Mouse (Mus musculus): Measurements from ENCODE around the gene Acot7. TPM values are rescaled to one million over a fixed set of nuclear protein-coding genes. Genes with fewer than 3 reads are reported as not detected.

The Acot7 gene
- polyA plus RNA-seq, 1 experiment from 2014 or later = 72.4 TPM

DNA sequence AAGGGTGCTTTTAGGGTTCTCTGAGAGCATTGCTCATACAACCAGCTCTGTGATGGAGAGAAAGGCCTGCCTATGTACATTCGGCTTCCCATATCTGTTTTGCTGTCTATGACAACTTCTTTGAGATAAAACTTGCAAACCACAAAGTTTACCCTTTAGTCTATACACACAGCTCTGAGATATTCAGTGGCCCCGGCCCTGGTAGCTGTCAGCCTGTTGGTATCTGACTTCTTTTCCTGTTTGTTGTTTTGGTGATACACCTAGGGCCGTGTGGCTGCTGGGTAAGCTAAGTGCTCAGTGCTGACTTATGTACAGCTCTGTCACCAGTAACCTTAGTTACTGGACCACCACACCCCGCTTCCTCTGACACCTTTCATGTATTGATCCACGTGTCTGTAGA, 19.6 kb downstream of the Acot7 start:
- WGBS = 63% methylated on average over 5 of the region's 5 CpGs
- no peak overlapping the region for H3K4me3 ChIP-seq (ENCODE audit: low read depth, low read length)
- H3K4me1 ChIP-seq (ENCODE audit: control insufficient read depth, insufficient read depth, low read length) = peaks cover 17% of the 10 kb centered on the region

DNA sequence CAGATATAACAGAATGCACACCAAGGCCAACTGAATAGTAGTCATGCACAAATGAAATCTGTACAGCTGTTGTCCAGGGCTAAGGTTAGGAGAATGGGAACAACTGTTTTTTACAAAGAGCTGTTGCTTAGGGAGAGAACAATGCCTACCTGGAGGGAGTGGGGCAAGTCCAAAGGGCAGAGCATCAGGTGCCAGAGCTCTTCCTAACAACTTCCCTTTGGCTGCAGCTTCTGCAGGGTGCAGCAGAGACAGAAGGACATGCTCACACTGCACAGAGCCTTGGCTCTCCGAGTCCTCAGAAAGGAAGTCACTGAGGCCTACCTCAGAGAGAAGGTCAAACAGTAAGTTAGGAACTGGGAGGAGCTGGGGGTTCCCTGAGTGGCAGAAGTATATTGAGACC, 21.7 kb downstream of the Acot7 start:
- no peaks in the 10 kb centered on the region for H3K27me3 ChIP-seq (ENCODE audit: control insufficient read depth, insufficient read depth, low read length)
- no peak overlapping the region for H3K27ac ChIP-seq (ENCODE audit: low read length)
- 62% methylated on average over 1 of the region's 1 CpGs for WGBS
- no peaks in the 10 kb centered on the region for H3K9me3 ChIP-seq (ENCODE audit: control insufficient read depth, low read depth, low read length)
- H3K9ac ChIP-seq (replicated peaks; ENCODE audit: low read depth, low read length) = no peak overlapping the region
- H3K4me2 ChIP-seq (replicated peaks; ENCODE audit: low read depth, low read length) = no peak overlapping the region
- H3K36me3 ChIP-seq (ENCODE audit: control insufficient read depth, insufficient read depth, low read length) = no peaks in the 10 kb centered on the region
- H3K4me3 ChIP-seq (ENCODE audit: low read depth, low read length) = no peak overlapping the region
- H3K4me1 ChIP-seq (ENCODE audit: control insufficient read depth, insufficient read depth, low read length) = peaks cover 23% of the 10 kb centered on the region
- ATAC-seq (ENCODE audit: insufficient number of reproducible peaks, insufficient read depth, low FRiP score, low read depth) = no peak

More for the DNA sequence above, 19.6 kb downstream of the Acot7 start:
- Histone ChIP-seq H3K36me3 (ENCODE audit: control insufficient read depth, insufficient read depth, low read length) (no peaks in the 10 kb centered on the region), H3K27me3 (ENCODE audit: control insufficient read depth, insufficient read depth, low read length) (no peaks in the 10 kb centered on the region), H3K27ac (ENCODE audit: low read length) (no peak overlapping the region), H3K9ac (replicated peaks; ENCODE audit: low read depth, low read length) (no peak overlapping the region), H3K4me2 (replicated peaks; ENCODE audit: low read depth, low read length) (no peak overlapping the region), H3K9me3 (ENCODE audit: control insufficient read depth, low read depth, low read length) (no peaks in the 10 kb centered on the region)
- no peak for ATAC-seq (ENCODE audit: insufficient number of reproducible peaks, insufficient read depth, low FRiP score, low read depth)

DNA sequence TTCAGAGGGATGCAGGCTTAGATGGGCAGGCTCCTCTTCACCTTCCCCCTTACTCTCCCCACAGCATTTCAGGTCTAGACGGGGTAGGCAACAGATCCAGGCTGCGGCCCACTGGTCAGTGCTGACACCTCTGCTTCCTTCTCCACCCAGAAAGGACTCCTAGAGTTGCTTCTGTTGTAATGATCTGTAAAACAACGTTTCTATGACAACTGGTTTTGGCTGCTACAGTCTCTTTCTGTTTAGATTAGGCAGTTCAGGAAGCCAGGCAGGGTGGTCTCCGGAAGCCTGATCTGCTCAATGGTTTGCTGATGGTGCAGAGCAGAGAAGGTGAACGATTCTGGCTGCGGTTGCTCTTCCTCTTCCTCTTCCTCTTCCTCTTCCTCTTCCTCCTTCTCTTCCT, 23.6 kb downstream of the Acot7 start:
- peak; percentile 65; the same call in 1 of the 2 replicates for ATAC-seq (ENCODE audit: insufficient number of reproducible peaks, insufficient read depth, low FRiP score, low read depth)
- H3K9ac ChIP-seq (replicated peaks; ENCODE audit: low read depth, low read length) = no peak overlapping the region
- H3K27ac ChIP-seq (ENCODE audit: low read length) = no peak overlapping the region
- H3K27me3 ChIP-seq (ENCODE audit: control insufficient read depth, insufficient read depth, low read length) = no peaks in the 10 kb centered on the region
- H3K4me3 ChIP-seq (ENCODE audit: low read depth, low read length) = no peak overlapping the region
- H3K4me1 ChIP-seq (ENCODE audit: control insufficient read depth, insufficient read depth, low read length) = peaks cover 23% of the 10 kb centered on the region
- no peak overlapping the region for H3K4me2 ChIP-seq (replicated peaks; ENCODE audit: low read depth, low read length)
- 41% methylated on average over 6 of the region's 6 CpGs for WGBS
- H3K36me3 ChIP-seq (ENCODE audit: control insufficient read depth, insufficient read depth, low read length) = no peaks in the 10 kb centered on the region
- no peaks in the 10 kb centered on the region for H3K9me3 ChIP-seq (ENCODE audit: control insufficient read depth, low read depth, low read length)

DNA sequence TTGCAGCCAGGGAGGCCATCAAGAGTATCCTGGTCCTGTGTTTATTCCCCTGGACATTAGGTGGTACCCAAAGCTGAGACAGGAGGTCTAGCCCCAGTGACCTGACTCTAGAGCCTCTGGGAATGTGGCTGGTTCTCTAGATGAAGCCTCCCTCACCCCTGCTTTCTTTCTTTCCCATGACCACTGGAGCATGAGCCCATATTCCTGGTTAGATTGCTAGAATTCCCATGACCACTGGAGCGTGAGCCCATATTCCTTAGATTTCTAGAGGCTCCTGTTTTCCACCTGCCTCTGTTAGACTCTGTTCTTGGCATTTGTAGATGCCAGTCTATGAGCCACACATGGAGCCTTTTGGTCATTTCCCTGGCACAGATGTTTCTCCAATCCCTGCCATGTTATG, 24.5 kb downstream of the Acot7 start:
- no peaks in the 10 kb centered on the region for H3K9me3 ChIP-seq (ENCODE audit: control insufficient read depth, low read depth, low read length)
- no peak for ATAC-seq (ENCODE audit: insufficient number of reproducible peaks, insufficient read depth, low FRiP score, low read depth)
- WGBS = 92% methylated on average over 1 of the region's 1 CpGs
- no peaks in the 10 kb centered on the region for H3K36me3 ChIP-seq (ENCODE audit: control insufficient read depth, insufficient read depth, low read length)
- no peaks in the 10 kb centered on the region for H3K27me3 ChIP-seq (ENCODE audit: control insufficient read depth, insufficient read depth, low read length)
- no peak overlapping the region for H3K4me3 ChIP-seq (ENCODE audit: low read depth, low read length)
- no peak overlapping the region for H3K9ac ChIP-seq (replicated peaks; ENCODE audit: low read depth, low read length)
- no peak overlapping the region for H3K4me2 ChIP-seq (replicated peaks; ENCODE audit: low read depth, low read length)
- peaks cover 23% of the 10 kb centered on the region for H3K4me1 ChIP-seq (ENCODE audit: control insufficient read depth, insufficient read depth, low read length)
- no peak overlapping the region for H3K27ac ChIP-seq (ENCODE audit: low read length)

DNA sequence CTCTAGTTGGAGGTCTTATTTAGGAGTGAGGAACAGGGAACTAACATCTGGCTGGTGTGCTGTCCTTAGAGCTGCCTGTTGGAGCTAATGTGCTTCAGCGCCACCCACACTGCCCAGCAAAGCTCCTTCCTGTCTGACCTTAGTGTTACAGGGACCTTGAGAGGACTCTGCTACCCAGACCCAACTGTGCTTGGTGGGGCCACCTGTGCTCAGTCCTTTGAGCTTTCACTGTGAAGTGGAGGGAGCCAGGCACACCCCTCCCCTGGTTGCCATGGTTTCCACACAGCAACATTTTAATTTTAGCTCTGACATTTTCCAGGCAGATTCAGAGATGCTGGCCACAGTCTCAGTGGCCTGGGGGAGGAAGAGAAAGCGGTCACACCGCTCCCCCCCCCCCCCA, 25.0 kb downstream of the Acot7 start:
- peaks cover 23% of the 10 kb centered on the region for H3K4me1 ChIP-seq (ENCODE audit: control insufficient read depth, insufficient read depth, low read length)
- ATAC-seq (ENCODE audit: insufficient number of reproducible peaks, insufficient read depth, low FRiP score, low read depth) = peak; percentile 26; the same call in 1 of the 2 replicates
- H3K4me3 ChIP-seq (ENCODE audit: low read depth, low read length) = no peak overlapping the region
- H3K9me3 ChIP-seq (ENCODE audit: control insufficient read depth, low read depth, low read length) = no peaks in the 10 kb centered on the region
- H3K9ac ChIP-seq (replicated peaks; ENCODE audit: low read depth, low read length) = no peak overlapping the region
- H3K27me3 ChIP-seq (ENCODE audit: control insufficient read depth, insufficient read depth, low read length) = no peaks in the 10 kb centered on the region
- H3K4me2 ChIP-seq (replicated peaks; ENCODE audit: low read depth, low read length) = no peak overlapping the region
- H3K36me3 ChIP-seq (ENCODE audit: control insufficient read depth, insufficient read depth, low read length) = no peaks in the 10 kb centered on the region
- no peak overlapping the region for H3K27ac ChIP-seq (ENCODE audit: low read length)
- 67% methylated on average over 3 of the region's 3 CpGs for WGBS

DNA sequence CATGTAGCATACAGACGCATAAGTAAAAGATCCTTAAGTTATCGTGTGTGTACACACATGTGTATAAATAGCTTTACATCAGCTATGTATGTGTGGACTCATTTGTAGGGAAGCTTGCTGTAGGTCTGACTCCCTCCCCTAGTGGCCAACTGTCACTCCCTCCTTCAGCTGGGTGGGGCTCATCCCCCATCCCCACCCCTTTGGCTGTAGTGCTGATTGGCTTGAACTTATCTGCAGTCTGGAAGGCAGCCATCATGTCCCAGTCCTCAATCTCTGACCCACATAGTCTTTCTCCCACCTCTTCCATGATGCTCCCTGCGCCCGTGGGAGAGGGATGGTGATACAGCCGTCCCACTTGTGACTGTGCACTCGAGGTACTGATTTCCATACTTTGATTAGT, 26.7 kb downstream of the Acot7 start:
- H3K27ac ChIP-seq (ENCODE audit: low read length) = no peak overlapping the region
- 87% methylated on average over 6 of the region's 6 CpGs for WGBS
- no peaks in the 10 kb centered on the region for H3K27me3 ChIP-seq (ENCODE audit: control insufficient read depth, insufficient read depth, low read length)
- no peaks in the 10 kb centered on the region for H3K36me3 ChIP-seq (ENCODE audit: control insufficient read depth, insufficient read depth, low read length)
- peaks cover 23% of the 10 kb centered on the region for H3K4me1 ChIP-seq (ENCODE audit: control insufficient read depth, insufficient read depth, low read length)
- no peak overlapping the region for H3K9ac ChIP-seq (replicated peaks; ENCODE audit: low read depth, low read length)
- no peak overlapping the region for H3K4me2 ChIP-seq (replicated peaks; ENCODE audit: low read depth, low read length)
- ATAC-seq (ENCODE audit: insufficient number of reproducible peaks, insufficient read depth, low FRiP score, low read depth) = no peak
- no peaks in the 10 kb centered on the region for H3K9me3 ChIP-seq (ENCODE audit: control insufficient read depth, low read depth, low read length)
- H3K4me3 ChIP-seq (ENCODE audit: low read depth, low read length) = no peak overlapping the region

DNA sequence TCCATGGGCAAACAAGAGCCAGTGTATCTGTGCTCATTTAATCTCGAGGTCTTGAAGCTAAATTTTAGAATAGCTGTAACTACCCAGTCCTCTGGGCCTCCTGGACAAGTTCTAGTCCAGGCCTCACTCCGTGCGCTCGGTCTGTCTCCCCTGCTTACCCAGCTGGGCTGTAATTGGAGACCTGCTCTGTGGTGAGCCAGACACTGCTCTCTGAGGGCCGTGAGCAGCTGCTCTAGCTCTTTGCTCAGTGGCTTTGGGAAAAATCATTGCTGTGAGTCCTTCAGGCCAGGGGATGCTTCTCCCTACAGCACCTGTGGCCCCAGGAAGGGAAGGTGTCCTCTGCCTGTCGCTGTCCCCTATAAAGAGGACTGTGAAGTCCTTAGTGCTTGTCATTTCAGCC, 28.3 kb downstream of the Acot7 start:
- Histone ChIP-seq H3K27me3 (ENCODE audit: control insufficient read depth, insufficient read depth, low read length) (no peaks in the 10 kb centered on the region), H3K9me3 (ENCODE audit: control insufficient read depth, low read depth, low read length) (no peaks in the 10 kb centered on the region), H3K36me3 (ENCODE audit: control insufficient read depth, insufficient read depth, low read length) (no peaks in the 10 kb centered on the region), H3K4me3 (ENCODE audit: low read depth, low read length) (no peak overlapping the region), H3K4me1 (ENCODE audit: control insufficient read depth, insufficient read depth, low read length) (peaks cover 20% of the 10 kb centered on the region), H3K9ac (replicated peaks; ENCODE audit: low read depth, low read length) (no peak overlapping the region), H3K4me2 (replicated peaks; ENCODE audit: low read depth, low read length) (no peak overlapping the region), H3K27ac (ENCODE audit: low read length) (no peak overlapping the region)
- no peak for ATAC-seq (ENCODE audit: insufficient number of reproducible peaks, insufficient read depth, low FRiP score, low read depth)
- 41% methylated on average over 6 of the region's 6 CpGs for WGBS

DNA sequence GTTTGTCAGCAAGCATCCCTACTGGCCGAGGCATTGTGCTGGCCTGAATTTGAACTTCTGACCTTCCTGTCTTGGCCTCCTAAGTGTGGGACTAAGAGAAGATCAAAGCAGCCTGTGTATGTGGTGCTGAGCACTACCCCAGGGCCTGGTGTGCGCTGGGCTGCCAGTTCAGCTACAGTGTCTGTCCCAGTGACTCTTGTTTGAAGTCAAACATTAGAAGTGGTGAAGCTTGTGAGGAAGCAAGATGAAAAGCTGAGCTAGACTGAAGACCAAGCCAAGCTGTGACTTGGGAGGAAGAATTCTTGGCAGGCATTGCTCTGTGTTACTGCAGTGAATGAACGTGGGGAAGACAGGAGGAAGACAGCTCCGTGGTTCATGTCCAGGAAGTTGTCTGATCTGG, 31.7 kb downstream of the Acot7 start:
- Histone ChIP-seq H3K9me3 (ENCODE audit: control insufficient read depth, low read depth, low read length) (no peaks in the 10 kb centered on the region), H3K27ac (ENCODE audit: low read length) (no peak overlapping the region), H3K4me2 (replicated peaks; ENCODE audit: low read depth, low read length) (no peak overlapping the region), H3K4me1 (ENCODE audit: control insufficient read depth, insufficient read depth, low read length) (peaks cover 3% of the 10 kb centered on the region; the same call in 1 of the 2 replicates), H3K36me3 (ENCODE audit: control insufficient read depth, insufficient read depth, low read length) (no peaks in the 10 kb centered on the region), H3K4me3 (ENCODE audit: low read depth, low read length) (no peak overlapping the region), H3K27me3 (ENCODE audit: control insufficient read depth, insufficient read depth, low read length) (no peaks in the 10 kb centered on the region), H3K9ac (replicated peaks; ENCODE audit: low read depth, low read length) (no peak overlapping the region)
- ATAC-seq (ENCODE audit: insufficient number of reproducible peaks, insufficient read depth, low FRiP score, low read depth) = no peak
- 40% methylated on average over 4 of the region's 4 CpGs for WGBS

DNA sequence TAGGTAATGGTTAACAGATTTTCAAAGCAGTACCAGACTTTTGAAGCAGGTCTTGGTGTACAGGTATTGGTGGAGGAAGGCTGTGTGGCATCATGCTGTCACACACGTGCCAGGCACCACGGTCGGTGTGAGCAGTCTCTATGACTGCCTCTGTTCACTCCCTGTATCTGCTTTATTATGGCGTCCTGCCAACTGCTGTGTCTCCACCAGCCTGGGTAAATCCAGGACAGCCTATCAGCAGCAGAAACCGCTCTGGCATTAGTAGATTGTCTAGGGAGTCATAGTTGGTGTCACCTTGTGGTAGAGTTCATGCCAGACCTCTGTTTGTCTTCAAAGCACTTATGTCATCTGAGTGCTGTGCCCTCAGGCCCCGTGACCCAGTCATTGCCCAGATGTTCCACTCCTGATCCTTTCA, 34.2 kb downstream of the Acot7 start:
- H3K4me2 ChIP-seq (replicated peaks; ENCODE audit: low read depth, low read length) = no peak overlapping the region
- H3K27me3 ChIP-seq (ENCODE audit: control insufficient read depth, insufficient read depth, low read length) = no peaks in the 10 kb centered on the region
- no peak overlapping the region for H3K27ac ChIP-seq (ENCODE audit: low read length)
- no peaks in the 10 kb centered on the region for H3K36me3 ChIP-seq (ENCODE audit: control insufficient read depth, insufficient read depth, low read length)
- no peaks in the 10 kb centered on the region for H3K9me3 ChIP-seq (ENCODE audit: control insufficient read depth, low read depth, low read length)
- peaks cover 3% of the 10 kb centered on the region; the same call in 1 of the 2 replicates for H3K4me1 ChIP-seq (ENCODE audit: control insufficient read depth, insufficient read depth, low read length)
- 70% methylated on average over 6 of the region's 6 CpGs for WGBS
- peak; percentile 29; the same call in 1 of the 2 replicates for ATAC-seq (ENCODE audit: insufficient number of reproducible peaks, insufficient read depth, low FRiP score, low read depth)
- H3K4me3 ChIP-seq (ENCODE audit: low read depth, low read length) = no peak overlapping the region
- no peak overlapping the region for H3K9ac ChIP-seq (replicated peaks; ENCODE audit: low read depth, low read length)

Data from stomach, embryonic 14.5 days (tissue).